Mouse (Mus musculus): ENCODE data around the gene Itgal. TPM values are rescaled to one million over a fixed set of nuclear protein-coding genes. Genes with fewer than 3 reads are reported as not detected.

Itgal gene
- polyA plus RNA-seq, 1 experiment, result 0.07 TPM

DNA sequence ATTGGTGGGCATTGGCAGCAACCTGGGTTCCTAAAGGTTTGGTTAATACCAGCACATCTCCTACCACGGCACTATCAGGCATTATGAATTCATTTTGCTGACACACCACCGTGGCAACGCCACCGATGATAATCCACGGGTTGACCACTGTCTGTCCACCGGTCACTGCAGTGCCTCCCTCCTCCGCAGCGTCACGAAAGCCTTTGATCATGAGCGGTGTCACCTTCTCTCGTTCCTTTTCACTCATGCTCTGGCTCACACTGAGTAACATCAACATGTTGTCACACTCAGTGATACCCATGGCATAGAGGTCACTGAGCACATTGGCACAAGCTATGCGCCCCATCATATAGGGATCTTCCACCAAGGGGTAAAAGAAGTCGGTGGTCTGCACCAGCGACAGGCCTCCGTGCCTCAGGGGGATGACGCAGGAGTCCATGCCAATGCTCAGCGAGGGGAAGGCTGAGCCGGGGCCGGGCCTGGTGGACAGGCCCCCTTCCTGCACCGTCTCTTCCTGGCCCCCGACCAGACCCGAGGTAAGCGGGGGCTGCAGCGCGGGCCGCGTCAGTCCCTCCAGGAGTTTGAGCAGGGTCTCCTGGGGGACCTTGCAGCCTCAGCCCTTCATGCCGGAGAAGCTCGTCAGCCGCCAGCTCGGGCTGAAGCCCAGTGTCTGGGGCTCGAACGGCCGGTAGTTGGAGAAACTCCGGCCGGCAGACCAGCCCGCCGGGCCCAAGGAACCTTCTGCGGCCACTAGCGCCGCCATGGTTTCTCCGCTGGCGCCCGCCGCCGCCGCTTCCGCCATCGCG, 22.7 kb upstream of the Itgal start:
- H3K27me3 ChIP-seq (ENCODE audit: control insufficient read depth, insufficient read depth, insufficient read length), result no peaks in the 10 kb centered on the region
- peak overlapping the region; percentile 55 for H3K4me3 ChIP-seq (ENCODE audit: insufficient read depth, poor library complexity, severe bottlenecking)
- TF ChIP-seq USF1 (IDR thresholded peaks at IDR 0.05; ENCODE audit: low read depth) (no peak), MYOG (IDR thresholded peaks at IDR 0.05; ENCODE audit: control insufficient read depth, extremely low read depth, insufficient read length) (no peak), CEBPB (IDR thresholded peaks at IDR 0.05; ENCODE audit: low read depth) (no peak), MYOD1 (IDR thresholded peaks at IDR 0.05; ENCODE audit: control insufficient read depth, insufficient read length, low read depth) (no peak), FOSL1 (IDR thresholded peaks at IDR 0.05; ENCODE audit: insufficient read depth, low read length, poor library complexity, severe bottlenecking) (no peak)
- H3K79me3 ChIP-seq (ENCODE audit: low read depth), result peaks cover 10% of the 10 kb centered on the region
- peak overlapping the region; percentile 90 for H3ac ChIP-seq (ENCODE audit: control insufficient read depth, insufficient read length, low read depth)
- H3K36me3 ChIP-seq (ENCODE audit: control insufficient read depth, insufficient read depth), result no peaks in the 10 kb centered on the region
- H3K79me2 ChIP-seq (ENCODE audit: control insufficient read depth, insufficient read depth), result peaks cover 15% of the 10 kb centered on the region

DNA sequence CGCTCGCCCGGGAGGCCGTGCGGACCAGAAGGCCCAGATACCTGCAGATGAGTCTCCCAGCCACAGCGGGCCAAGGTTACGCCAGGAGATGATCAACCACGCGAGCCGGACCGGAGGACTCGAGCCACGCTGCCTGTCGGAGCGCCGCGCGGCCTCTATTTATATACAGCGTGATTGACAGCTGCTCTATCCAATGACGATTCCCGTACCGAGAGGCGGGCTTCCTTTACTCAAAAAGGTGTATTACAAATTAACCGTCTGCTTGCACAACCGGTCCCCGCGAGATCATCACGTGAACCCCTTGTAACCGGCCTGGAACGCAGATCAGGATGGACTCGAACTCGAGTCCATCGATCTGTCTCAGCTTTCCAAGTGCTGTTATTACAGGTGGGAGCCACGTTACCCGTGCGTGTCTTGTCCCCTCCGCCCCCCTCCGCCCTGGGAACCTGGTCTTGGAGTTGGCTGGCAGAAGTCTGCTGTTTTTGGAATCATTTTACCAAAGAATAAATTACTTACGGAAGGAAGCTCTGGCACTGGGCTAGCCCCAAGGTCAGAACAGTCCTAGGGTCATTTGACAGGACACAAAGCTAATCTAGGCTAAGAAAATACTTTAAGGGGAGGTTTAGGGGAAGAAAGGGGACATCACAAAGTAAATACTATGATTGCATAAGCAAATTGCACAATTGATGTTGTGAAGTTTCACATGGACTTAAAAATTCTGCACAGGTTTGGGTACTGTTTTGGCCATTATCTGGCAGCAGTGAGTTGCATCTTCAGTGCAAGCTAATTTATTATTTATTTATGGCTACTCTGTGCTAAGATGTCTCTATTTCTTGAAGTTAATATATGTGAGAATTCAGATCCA, 21.9 kb upstream of the Itgal start, which contains the start of gene Sephs2:
Gene Sephs2 (minus strand): TSS at position 131 of the 865 bp plus-strand sequence.
- peak within 1 kb of the TSS; percentile 90 for H3ac ChIP-seq (ENCODE audit: control insufficient read depth, insufficient read length, low read depth)
- no peaks in the 10 kb centered on the region for H3K36me3 ChIP-seq (ENCODE audit: control insufficient read depth, insufficient read depth)
- H3K79me3 ChIP-seq (ENCODE audit: low read depth), result peaks cover 10% of the 10 kb centered on the region
- H3K79me2 ChIP-seq (ENCODE audit: control insufficient read depth, insufficient read depth), result peaks cover 15% of the 10 kb centered on the region
- H3K4me3 ChIP-seq (ENCODE audit: insufficient read depth, poor library complexity, severe bottlenecking), result peak within 1 kb of the TSS; percentile 55
- TF ChIP-seq CTCF (IDR thresholded peaks at IDR 0.05; ENCODE audit: control insufficient read depth, insufficient read depth, insufficient read length) (no peak), MYOD1 (IDR thresholded peaks at IDR 0.05; ENCODE audit: control insufficient read depth, insufficient read length, low read depth) (no peak), USF1 (IDR thresholded peaks at IDR 0.05; ENCODE audit: low read depth) (peak; percentile 70), CEBPB (IDR thresholded peaks at IDR 0.05; ENCODE audit: low read depth) (peak; percentile 78), MAX (IDR thresholded peaks at IDR 0.05) (peak; percentile 71)
- no peaks in the 10 kb centered on the region for H3K27me3 ChIP-seq (ENCODE audit: control insufficient read depth, insufficient read depth, insufficient read length)

DNA sequence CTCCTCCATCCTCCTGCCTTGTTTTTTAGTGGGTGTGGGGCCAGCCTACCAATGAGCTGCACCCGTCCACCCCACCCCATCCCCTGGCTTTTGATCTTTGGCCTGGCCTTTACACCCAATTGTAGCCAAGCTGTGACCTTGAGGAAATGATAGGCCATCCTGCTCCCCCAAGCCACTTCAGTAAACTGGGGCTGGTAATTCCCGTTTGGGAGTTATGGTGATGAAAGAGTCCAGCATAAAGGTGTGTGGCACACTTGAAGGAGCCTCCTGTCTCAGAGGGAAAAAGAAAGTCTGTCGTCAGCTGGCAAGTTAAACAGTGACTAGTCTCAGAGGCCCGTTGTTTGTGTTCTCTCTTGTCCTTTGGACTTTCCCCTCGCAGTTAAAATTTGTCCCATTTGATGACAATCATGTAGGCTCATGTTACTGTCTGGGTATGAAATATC, 19.5 kb upstream of the Itgal start:
- Histone ChIP-seq H3K27me3 (ENCODE audit: control insufficient read depth, insufficient read depth, insufficient read length) (no peaks in the 10 kb centered on the region), H3K79me2 (ENCODE audit: control insufficient read depth, insufficient read depth) (peaks cover 15% of the 10 kb centered on the region), H3ac (ENCODE audit: control insufficient read depth, insufficient read length, low read depth) (no peak overlapping the region), H3K36me3 (ENCODE audit: control insufficient read depth, insufficient read depth) (no peaks in the 10 kb centered on the region), H3K4me3 (ENCODE audit: insufficient read depth, poor library complexity, severe bottlenecking) (no peak overlapping the region), H3K79me3 (ENCODE audit: low read depth) (peaks cover 10% of the 10 kb centered on the region)
- no peak for TF ChIP-seq FOSL1 (IDR thresholded peaks at IDR 0.05; ENCODE audit: insufficient read depth, low read length, poor library complexity, severe bottlenecking)
- TF ChIP-seq CEBPB (IDR thresholded peaks at IDR 0.05; ENCODE audit: low read depth), result no peak
- no peak for TF ChIP-seq USF1 (IDR thresholded peaks at IDR 0.05; ENCODE audit: low read depth)
- no peak for TF ChIP-seq MAX (IDR thresholded peaks at IDR 0.05)
- TF ChIP-seq MYOG (IDR thresholded peaks at IDR 0.05; ENCODE audit: control insufficient read depth, extremely low read depth, insufficient read length), result no peak
- no peak for TF ChIP-seq MYOD1 (IDR thresholded peaks at IDR 0.05; ENCODE audit: control insufficient read depth, insufficient read length, low read depth)
- TF ChIP-seq CTCF (IDR thresholded peaks at IDR 0.05; ENCODE audit: control insufficient read depth, insufficient read depth, insufficient read length), result no peak

DNA sequence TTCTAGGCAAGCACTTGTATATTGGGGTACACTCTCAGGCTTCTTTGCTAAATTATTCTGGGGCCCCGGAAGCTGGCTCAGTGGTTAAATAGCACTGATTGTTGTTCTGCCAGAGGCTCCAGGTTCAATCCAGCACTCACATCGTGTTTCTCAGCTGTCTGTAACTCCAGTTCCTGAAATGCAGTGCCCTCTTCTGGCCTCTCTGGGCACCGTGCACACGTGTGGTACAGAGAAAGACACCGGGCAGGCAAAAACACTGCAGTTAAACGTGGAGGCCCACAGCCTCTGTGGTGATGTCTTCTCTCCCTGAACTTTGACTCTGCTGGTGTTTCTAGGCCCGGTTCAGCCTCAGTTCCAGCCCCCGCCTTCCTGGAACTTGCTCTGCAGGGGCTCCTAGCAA, 17.7 kb upstream of the Itgal start:
- Histone ChIP-seq H3K27me3 (ENCODE audit: control insufficient read depth, insufficient read depth, insufficient read length) (no peaks in the 10 kb centered on the region), H3ac (ENCODE audit: control insufficient read depth, insufficient read length, low read depth) (no peak overlapping the region), H3K79me2 (ENCODE audit: control insufficient read depth, insufficient read depth) (peaks cover 4% of the 10 kb centered on the region), H3K79me3 (ENCODE audit: low read depth) (peaks cover 2% of the 10 kb centered on the region), H3K36me3 (ENCODE audit: control insufficient read depth, insufficient read depth) (no peaks in the 10 kb centered on the region), H3K4me3 (ENCODE audit: insufficient read depth, poor library complexity, severe bottlenecking) (no peak overlapping the region)
- peak; percentile 74 for TF ChIP-seq CTCF (IDR thresholded peaks at IDR 0.05; ENCODE audit: control insufficient read depth, insufficient read depth, insufficient read length)
- no peak for TF ChIP-seq USF1 (IDR thresholded peaks at IDR 0.05; ENCODE audit: low read depth)

DNA sequence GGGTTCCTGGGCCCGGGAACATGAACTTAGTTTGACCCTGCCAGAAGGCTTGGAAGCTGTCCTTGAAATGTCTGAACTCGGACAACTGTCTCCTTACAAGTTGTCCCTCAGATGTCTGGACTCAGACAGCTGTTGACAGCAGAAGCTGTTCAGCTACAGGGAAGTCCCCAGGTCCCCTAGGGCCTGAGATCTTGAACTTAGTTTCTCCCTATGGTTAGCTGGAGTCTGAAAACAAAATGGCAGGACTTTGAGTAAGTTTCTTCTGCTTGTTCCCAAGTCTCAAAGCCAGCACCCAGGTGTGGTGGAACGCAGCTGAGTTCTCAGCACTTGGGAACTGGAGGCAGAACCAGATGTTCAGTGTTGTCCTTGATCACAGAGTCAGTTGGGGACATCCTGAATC, 16.0 kb upstream of the Itgal start:
- Histone ChIP-seq H3K4me3 (ENCODE audit: insufficient read depth, poor library complexity, severe bottlenecking) (no peak overlapping the region), H3K79me3 (ENCODE audit: low read depth) (no peaks in the 10 kb centered on the region), H3K36me3 (ENCODE audit: control insufficient read depth, insufficient read depth) (no peaks in the 10 kb centered on the region), H3K79me2 (ENCODE audit: control insufficient read depth, insufficient read depth) (no peaks in the 10 kb centered on the region), H3ac (ENCODE audit: control insufficient read depth, insufficient read length, low read depth) (no peak overlapping the region), H3K27me3 (ENCODE audit: control insufficient read depth, insufficient read depth, insufficient read length) (peaks cover 9% of the 10 kb centered on the region)
- no peak for TF ChIP-seq FOSL1 (IDR thresholded peaks at IDR 0.05; ENCODE audit: insufficient read depth, low read length, poor library complexity, severe bottlenecking)
- no peak for TF ChIP-seq MYOD1 (IDR thresholded peaks at IDR 0.05; ENCODE audit: control insufficient read depth, insufficient read length, low read depth)
- no peak for TF ChIP-seq MYOG (IDR thresholded peaks at IDR 0.05; ENCODE audit: control insufficient read depth, extremely low read depth, insufficient read length)
- no peak for TF ChIP-seq CEBPB (IDR thresholded peaks at IDR 0.05; ENCODE audit: low read depth)
- TF ChIP-seq CTCF (IDR thresholded peaks at IDR 0.05; ENCODE audit: control insufficient read depth, insufficient read depth, insufficient read length), result no peak
- no peak for TF ChIP-seq USF1 (IDR thresholded peaks at IDR 0.05; ENCODE audit: low read depth)
- no peak for TF ChIP-seq MAX (IDR thresholded peaks at IDR 0.05)

Data from C2C12 (cell line).